Mouse (Mus musculus) ES-Bruce4 (cell line): ENCODE measurements around the gene Aph1c.

Experiments used
- CTCF ChIP-seq: IDR thresholded peaks from one replicate; pipeline ENCODE4 v1.8.1; 2011; ENCODE audit warnings: low read depth, low read length
- EP300 ChIP-seq: IDR thresholded peaks from 2 replicates; pipeline ENCODE4 v1.6.1; 2011; ENCODE audit warnings: low read depth, low read length; ENCODE audit not compliant: insufficient read depth
- POLR2A ChIP-seq: IDR thresholded peaks from one replicate; pipeline ENCODE4 v1.8.1; 2011; ENCODE audit warnings: low read length; ENCODE audit not compliant: insufficient read depth

GRCm38 (mm10) chr9:66768721-66769120 lies 65.8 kb downstream of the Aph1c start:
- TF ChIP-seq EP300, result no peak
- TF ChIP-seq CTCF, result no peak
- no peak for TF ChIP-seq POLR2A
